Mouse (Mus musculus) granulocyte monocyte progenitor cell, adult 5-6 weeks (primary cell): ENCODE data around the gene Klhl11. TPM values are rescaled to one million over a fixed set of nuclear protein-coding genes. Genes with fewer than 3 reads are reported as not detected.

Experiments
- ATAC-seq: replicated peaks from 2 replicates; pipeline ENCODE4 v1.8.0; 2016; ENCODE audit warnings: mild to moderate bottlenecking, moderate TSS enrichment, inconsistent platforms; ENCODE audit not compliant: poor library complexity, severe bottlenecking
- total RNA-seq, 2 experiments: library from RNA; stranded (forward) in 1 of 2; stranded (reverse) in 1 of 2; fragments of 200-712, 200-1000 nt in 1 of 2; fragments of >200 nt in 1 of 2; fragmentation: Nextera tagmentation in 1 of 2; gene quantifications; 2 replicates each; pipeline ENCODE4 v1.2.3; 2014 to 2017

Klhl11 gene
- 7.0 and 10.1 TPM in 2 replicates for total RNA-seq (2014; fragmentation: Nextera tagmentation)
- 16.7 and 21.3 TPM in 2 replicates for total RNA-seq (2017)

- peak; percentile 96 for ATAC-seq
These were observed at the start of gene Klhl11 for GRCm38 (mm10) chr11:100472197-100472934. Gene Klhl11, minus strand, starts transcription at chr11:100472741.

GRCm38 (mm10) chr11:100520838-100521237 lies 48.3 kb upstream of the Klhl11 start:
- no peak for ATAC-seq

GRCm38 (mm10) chr11:100519188-100519587 lies 46.6 kb upstream of the Klhl11 start:
- no peak for ATAC-seq

- no peak for ATAC-seq
These were observed 45.6 kb upstream of the Klhl11 start for GRCm38 (mm10) chr11:100518188-100518591.

- no peak for ATAC-seq
These were observed 43.8 kb upstream of the Klhl11 start for GRCm38 (mm10) chr11:100516291-100516690.

GRCm38 (mm10) chr11:100515789-100516188 lies 43.2 kb upstream of the Klhl11 start:
- ATAC-seq = no peak

GRCm38 (mm10) chr11:100515061-100515460 lies 42.5 kb upstream of the Klhl11 start:
- ATAC-seq = no peak

GRCm38 (mm10) chr11:100513716-100514115 lies 41.2 kb upstream of the Klhl11 start:
- ATAC-seq = no peak

GRCm38 (mm10) chr11:100512384-100512783 lies 39.8 kb upstream of the Klhl11 start:
- ATAC-seq = peak; percentile 50

GRCm38 (mm10) chr11:100510556-100510955 lies 38.0 kb upstream of the Klhl11 start:
- ATAC-seq = no peak

GRCm38 (mm10) chr11:100505997-100506396 lies 33.5 kb upstream of the Klhl11 start:
- ATAC-seq = no peak

GRCm38 (mm10) chr11:100504990-100505660 lies 32.6 kb upstream of the Klhl11 start:
- ATAC-seq = no peak

- ATAC-seq = no peak
These were observed 28.8 kb upstream of the Klhl11 start for GRCm38 (mm10) chr11:100501321-100501720.

- ATAC-seq = no peak
These were observed 28.1 kb upstream of the Klhl11 start for GRCm38 (mm10) chr11:100500651-100501050.

GRCm38 (mm10) chr11:100500241-100500640 lies 27.7 kb upstream of the Klhl11 start:
- ATAC-seq = no peak

GRCm38 (mm10) chr11:100493771-100494170 lies 21.2 kb upstream of the Klhl11 start:
- no peak for ATAC-seq

- ATAC-seq = no peak
These were observed 18.4 kb upstream of the Klhl11 start for GRCm38 (mm10) chr11:100490951-100491350.

- peak; percentile 48 for ATAC-seq
These were observed 13.4 kb upstream of the Klhl11 start for GRCm38 (mm10) chr11:100485801-100486538.

- no peak for ATAC-seq
These were observed 11.9 kb upstream of the Klhl11 start for GRCm38 (mm10) chr11:100484461-100484860.

- ATAC-seq = no peak
These were observed 6.6 kb upstream of the Klhl11 start for GRCm38 (mm10) chr11:100479152-100479551.

- no peak for ATAC-seq
These were observed 3.7 kb upstream of the Klhl11 start for GRCm38 (mm10) chr11:100476281-100476680.
